Mouse (Mus musculus) bone marrow, adult 2 months (tissue): ENCODE results near the gene Gm20517. TPM values are rescaled to one million over a fixed set of nuclear protein-coding genes. Genes with fewer than 3 reads are reported as not detected.

Experiments used
- H3K27ac ChIP-seq: fragments of 200-500 bp; 2 replicates; pipeline ENCODE4 v1.5.1; 2012; ENCODE audit warnings: low read depth, mild to moderate bottlenecking, control low read depth, inconsistent platforms, low read length; ENCODE audit not compliant: control insufficient read depth, poor library complexity, insufficient read depth
- H3K4me1 ChIP-seq: fragments of 200-500 bp; 2 replicates; pipeline ENCODE4 v1.6.1; 2011; ENCODE audit warnings: low read length; ENCODE audit not compliant: control insufficient read depth, insufficient read depth
- H3K4me3 ChIP-seq: fragments of 200-500 bp; replicated peaks from 2 replicates; pipeline ENCODE3; 2011; ENCODE audit warnings: mild to moderate bottlenecking, low read depth, low read length, control low read depth; ENCODE audit not compliant: control insufficient read depth
- CTCF ChIP-seq: fragments of 200-500 bp; IDR thresholded peaks from 2 replicates; pipeline ENCODE4 v1.5.1; 2011; ENCODE audit warnings: low read length, control low read depth; ENCODE audit not compliant: control insufficient read depth, insufficient read depth
- POLR2A ChIP-seq: fragments of 200-500 bp; IDR thresholded peaks from 2 replicates; pipeline ENCODE4 v1.6.1; 2011; ENCODE audit warnings: low read depth, mild to moderate bottlenecking, control low read depth, low read length, borderline replicate concordance; ENCODE audit not compliant: control insufficient read depth
- WGBS: fragments of 180-500 bp; shearing (Covaris S2); methylation state at CpG from one replicate; pipeline ENCODE4 v1.1.7; 2018; 5-methylcytosine and 5-hydroxymethylcytosine counted together
- polyA plus RNA-seq: library from polyadenylated mRNA; stranded (reverse); fragments of >200 nt; gene quantifications from 2 replicates; pipeline ENCODE4 v1.2.4, GENCODE M21; 2011; ENCODE audit warnings: low replicate concordance; ENCODE audit not compliant: missing spikeins, insufficient read depth, insufficient read length

The Gm20517 gene
- polyA plus RNA-seq, 1 experiment: 5.1 TPM

GRCm38 (mm10) chr17:47572436-47572835 lies 39.0 kb upstream of the Gm20517 start:
- Histone ChIP-seq H3K4me1 (no peaks in the 10 kb centered on the region; the same call in 1 of the 2 replicates), H3K4me3 (no peak overlapping the region)
- no peak for TF ChIP-seq CTCF
- TF ChIP-seq POLR2A: no peak

GRCm38 (mm10) chr17:47574028-47574427 lies 37.4 kb upstream of the Gm20517 start:
- whole genome bisulfite sequencing: 90% methylated on average over 8 of the region's 8 CpGs
- no peak overlapping the region for H3K4me3 ChIP-seq
- TF ChIP-seq POLR2A: no peak
- H3K4me1 ChIP-seq: no peaks in the 10 kb centered on the region
- H3K27ac ChIP-seq: no peak overlapping the region

More at GRCm38 (mm10) chr17:47572436-47572835, 39.0 kb upstream of the Gm20517 start:
- H3K27ac ChIP-seq: no peak overlapping the region

- Histone ChIP-seq H3K27ac (no peak overlapping the region), H3K4me3 (no peak overlapping the region), H3K4me1 (no peaks in the 10 kb centered on the region)
- no peak for TF ChIP-seq POLR2A
- no peak for TF ChIP-seq CTCF
- 79% methylated on average over 11 of the region's 11 CpGs for WGBS
Measured at GRCm38 (mm10) chr17:47574830-47575229, 36.6 kb upstream of the Gm20517 start.

- no peak for TF ChIP-seq POLR2A
- TF ChIP-seq CTCF: no peak
- WGBS: 65% methylated on average over 6 of the region's 6 CpGs
- Histone ChIP-seq H3K4me3 (no peak overlapping the region), H3K4me1 (no peaks in the 10 kb centered on the region; the same call in 1 of the 2 replicates), H3K27ac (peak overlapping the region; percentile 6; the same call in 1 of the 2 replicates)
Measured at GRCm38 (mm10) chr17:47578655-47579054, 32.7 kb upstream of the Gm20517 start.

- no peaks in the 10 kb centered on the region; the same call in 1 of the 2 replicates for H3K4me1 ChIP-seq
- no peak overlapping the region for H3K27ac ChIP-seq
- no peak for TF ChIP-seq CTCF
- no peak for TF ChIP-seq POLR2A
- 91% methylated on average over 4 of the region's 4 CpGs for WGBS
- H3K4me3 ChIP-seq: no peak overlapping the region
Measured at GRCm38 (mm10) chr17:47580962-47581361, 30.4 kb upstream of the Gm20517 start.

GRCm38 (mm10) chr17:47588517-47588916 lies 22.9 kb upstream of the Gm20517 start:
- WGBS: 80% methylated on average over 8 of the region's 8 CpGs
- Histone ChIP-seq H3K27ac (no peak overlapping the region), H3K4me1 (peaks cover 4% of the 10 kb centered on the region)

GRCm38 (mm10) chr17:47591073-47591472 lies 20.3 kb upstream of the Gm20517 start:
- no peak overlapping the region for H3K27ac ChIP-seq
- H3K4me3 ChIP-seq: no peak overlapping the region
- whole genome bisulfite sequencing: 19% methylated on average over 3 of the region's 3 CpGs
- peaks cover 4% of the 10 kb centered on the region for H3K4me1 ChIP-seq
- TF ChIP-seq CTCF (no peak), POLR2A (no peak)

More at GRCm38 (mm10) chr17:47588517-47588916, 22.9 kb upstream of the Gm20517 start:
- TF ChIP-seq POLR2A: no peak
- no peak for TF ChIP-seq CTCF
- no peak overlapping the region for H3K4me3 ChIP-seq

GRCm38 (mm10) chr17:47593215-47593853 lies 18.1 kb upstream of the Gm20517 start:
- H3K27ac ChIP-seq: peak overlapping the region; percentile 96
- peak overlapping the region; percentile 99 for H3K4me3 ChIP-seq
- peak; percentile 80; the same call in 1 of the 2 replicates for TF ChIP-seq POLR2A
- no peak for TF ChIP-seq CTCF
- peaks cover 7% of the 10 kb centered on the region for H3K4me1 ChIP-seq
- WGBS: under 1% methylated on average over 63 of the region's 63 CpGs

GRCm38 (mm10) chr17:47593854-47594182 lies 17.6 kb upstream of the Gm20517 start:
- TF ChIP-seq CTCF (no peak), POLR2A (no peak)
- Histone ChIP-seq H3K4me1 (peaks cover 8% of the 10 kb centered on the region), H3K27ac (peak overlapping the region; percentile 96), H3K4me3 (peak overlapping the region; percentile 99)
- WGBS: under 1% methylated on average over 13 of the region's 13 CpGs
